Mouse (Mus musculus): ENCODE measurements at regions not wholly inside any gene's neighbourhood (a gene's known extent, or its start where the extent isn't known, plus 50 kb on each side); places are given as distances from the start of the nearest gene placed in this dataset.

DNA sequence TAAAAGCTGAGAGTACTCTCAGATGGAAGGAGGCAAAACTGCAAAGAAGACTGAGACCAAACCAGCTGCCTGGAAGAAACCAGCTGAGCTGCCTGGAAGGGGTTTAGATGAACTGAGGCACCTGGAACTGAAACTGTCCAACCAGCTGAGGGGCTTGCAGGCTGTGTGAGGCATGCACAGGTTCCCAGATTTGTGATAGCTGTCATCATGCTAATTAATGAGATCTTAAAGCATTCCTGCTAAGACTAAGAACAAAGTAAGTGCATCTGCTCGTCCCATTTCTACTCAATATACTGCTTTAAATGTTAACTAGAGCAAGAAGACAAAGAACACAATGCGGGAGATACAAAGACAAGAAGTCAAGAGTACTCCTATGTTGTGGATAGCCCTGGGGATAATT is 71.1 kb upstream of the Spred1 start:
- Histone ChIP-seq H3K4me2 (ENCODE audit: low read depth, low read length) (no peak overlapping the region), H3K9ac (replicated peaks; ENCODE audit: low read depth, low read length) (no peak overlapping the region), H3K27me3 (ENCODE audit: control insufficient read depth, insufficient read depth, low read length) (no peaks in the 10 kb centered on the region), H3K4me1 (ENCODE audit: control insufficient read depth, insufficient read depth) (peaks cover 7% of the 10 kb centered on the region), H3K4me3 (ENCODE audit: low read depth, low read length) (no peak overlapping the region), H3K9me3 (replicated peaks; ENCODE audit: control insufficient read depth, low read length) (no peaks in the 10 kb centered on the region), H3K27ac (ENCODE audit: low read depth) (no peak overlapping the region), H3K36me3 (replicated peaks; ENCODE audit: control insufficient read depth, insufficient read depth, low read length) (no peaks in the 10 kb centered on the region)
- WGBS = 93% methylated on average over 2 of the region's 2 CpGs
- TF ChIP-seq CTCF (IDR thresholded peaks at IDR 0.05; ENCODE audit: low read depth) = no peak
- no peak for TF ChIP-seq EP300 (IDR thresholded peaks at IDR 0.05; ENCODE audit: low read depth)
- DNase-seq (ENCODE audit: low spot score) (no peak), ATAC-seq (ENCODE audit: insufficient read depth, low read depth) (no peak)

DNA sequence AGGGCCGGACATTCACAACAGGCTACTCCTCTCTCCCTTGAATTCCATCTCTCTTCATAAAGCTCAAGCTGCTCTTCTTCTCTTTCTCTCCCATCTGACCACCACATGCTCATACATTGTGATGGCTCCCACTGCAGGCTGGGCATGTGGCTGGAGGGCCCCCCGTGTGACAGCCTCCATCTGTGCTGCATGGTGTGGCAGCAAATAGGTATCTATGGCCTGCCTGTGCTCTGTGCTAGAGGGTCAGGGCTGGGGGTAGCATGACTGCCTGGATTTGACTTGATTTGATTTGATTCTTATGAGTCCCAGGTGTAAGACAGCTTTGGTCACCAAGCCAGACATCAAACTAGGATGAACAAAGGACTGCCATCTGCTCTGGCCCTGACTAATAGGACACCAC is 57.0 kb upstream of the Spred1 start:
- no peaks in the 10 kb centered on the region for H3K27me3 ChIP-seq (ENCODE audit: control insufficient read depth, insufficient read depth, low read length)
- H3K9me3 ChIP-seq (replicated peaks; ENCODE audit: control insufficient read depth, low read length) = no peaks in the 10 kb centered on the region
- no peaks in the 10 kb centered on the region for H3K4me1 ChIP-seq (ENCODE audit: control insufficient read depth, insufficient read depth)
- no peak overlapping the region for H3K4me3 ChIP-seq (ENCODE audit: low read depth, low read length)
- DNase-seq (ENCODE audit: low spot score) (no peak), ATAC-seq (ENCODE audit: insufficient read depth, low read depth) (no peak)
- H3K27ac ChIP-seq (ENCODE audit: low read depth) = no peak overlapping the region
- no peak overlapping the region for H3K4me2 ChIP-seq (ENCODE audit: low read depth, low read length)
- H3K9ac ChIP-seq (replicated peaks; ENCODE audit: low read depth, low read length) = no peak overlapping the region
- no peaks in the 10 kb centered on the region for H3K36me3 ChIP-seq (replicated peaks; ENCODE audit: control insufficient read depth, insufficient read depth, low read length)
- TF ChIP-seq EP300 (IDR thresholded peaks at IDR 0.05; ENCODE audit: low read depth) (no peak), CTCF (IDR thresholded peaks at IDR 0.05; ENCODE audit: low read depth) (no peak)
- 71% methylated on average over 2 of the region's 2 CpGs for WGBS

- Histone ChIP-seq H3K27ac (ENCODE audit: low read depth) (no peak overlapping the region), H3K4me1 (ENCODE audit: control insufficient read depth, insufficient read depth) (no peaks in the 10 kb centered on the region), H3K9me3 (replicated peaks; ENCODE audit: control insufficient read depth, low read length) (no peaks in the 10 kb centered on the region), H3K4me2 (ENCODE audit: low read depth, low read length) (no peak overlapping the region), H3K27me3 (ENCODE audit: control insufficient read depth, insufficient read depth, low read length) (no peaks in the 10 kb centered on the region), H3K9ac (replicated peaks; ENCODE audit: low read depth, low read length) (no peak overlapping the region), H3K4me3 (ENCODE audit: low read depth, low read length) (no peak overlapping the region), H3K36me3 (replicated peaks; ENCODE audit: control insufficient read depth, insufficient read depth, low read length) (no peaks in the 10 kb centered on the region)
- DNase-seq (ENCODE audit: low spot score) = no peak
- ATAC-seq (ENCODE audit: insufficient read depth, low read depth) = no peak
- WGBS = 54% methylated on average over 6 of the region's 6 CpGs
- TF ChIP-seq CTCF (IDR thresholded peaks at IDR 0.05; ENCODE audit: low read depth) (no peak), EP300 (IDR thresholded peaks at IDR 0.05; ENCODE audit: low read depth) (no peak)
Measured at GRCm38 (mm10) chr2:117070348-117070747, 50.8 kb upstream of the Spred1 start.

- Histone ChIP-seq H3K4me2 (ENCODE audit: low read depth, low read length) (no peak overlapping the region), H3K9me3 (replicated peaks; ENCODE audit: control insufficient read depth, low read length) (no peaks in the 10 kb centered on the region), H3K36me3 (replicated peaks; ENCODE audit: control insufficient read depth, insufficient read depth, low read length) (no peaks in the 10 kb centered on the region), H3K4me3 (ENCODE audit: low read depth, low read length) (no peak overlapping the region), H3K4me1 (ENCODE audit: control insufficient read depth, insufficient read depth) (no peaks in the 10 kb centered on the region), H3K27me3 (ENCODE audit: control insufficient read depth, insufficient read depth, low read length) (no peaks in the 10 kb centered on the region), H3K9ac (replicated peaks; ENCODE audit: low read depth, low read length) (no peak overlapping the region), H3K27ac (ENCODE audit: low read depth) (no peak overlapping the region)
- DNase-seq (ENCODE audit: low spot score) (no peak), ATAC-seq (ENCODE audit: insufficient read depth, low read depth) (no peak)
- TF ChIP-seq EP300 (IDR thresholded peaks at IDR 0.05; ENCODE audit: low read depth) (no peak), CTCF (IDR thresholded peaks at IDR 0.05; ENCODE audit: low read depth) (no peak)
Measured at GRCm38 (mm10) chr2:117071098-117071497, 50.1 kb upstream of the Spred1 start.
